Mouse (Mus musculus) small intestine, adult 2 months (tissue): ENCODE results near the gene Aph1a.

ENCODE experiments used
- CTCF ChIP-seq: fragments of 200-500 bp; IDR thresholded peaks from 2 replicates; pipeline ENCODE4 v1.5.1; 2012; ENCODE audit warnings: low read depth, mild to moderate bottlenecking, control low read depth, inconsistent platforms, low read length, moderate library complexity, mixed read lengths; ENCODE audit not compliant: insufficient replicate concordance, insufficient read length; ENCODE audit errors: extremely low read depth
- POLR2A ChIP-seq: fragments of 200-500 bp; IDR thresholded peaks from 2 replicates; pipeline ENCODE4 v1.6.1; 2012; ENCODE audit warnings: low read depth, mild to moderate bottlenecking, control low read depth, inconsistent platforms, low read length, moderate library complexity

DNA sequence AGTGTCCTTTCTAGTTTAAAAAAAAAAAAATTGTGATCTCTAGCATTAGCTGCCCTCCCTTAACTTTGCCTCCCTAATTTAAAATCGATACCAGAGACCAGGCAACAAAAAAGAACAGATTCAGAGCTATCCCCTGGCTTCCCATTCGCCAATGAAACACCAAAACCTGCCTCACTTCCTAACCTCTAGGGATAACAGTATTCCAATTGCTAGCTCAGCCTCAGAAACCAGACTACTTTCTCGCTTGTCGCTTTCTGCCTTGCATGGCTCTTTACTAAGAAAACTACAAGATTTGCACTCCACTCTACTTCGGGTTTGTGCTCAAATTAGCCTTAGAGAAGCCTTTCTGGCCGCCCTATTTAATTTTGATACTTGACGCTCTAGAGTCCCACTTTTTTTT is 37.7 kb upstream of the Aph1a start:
- TF ChIP-seq CTCF, result no peak
- no peak for TF ChIP-seq POLR2A
